ENCODE assay signal across 8 mouse cellular contexts in the genomic region with DNA sequence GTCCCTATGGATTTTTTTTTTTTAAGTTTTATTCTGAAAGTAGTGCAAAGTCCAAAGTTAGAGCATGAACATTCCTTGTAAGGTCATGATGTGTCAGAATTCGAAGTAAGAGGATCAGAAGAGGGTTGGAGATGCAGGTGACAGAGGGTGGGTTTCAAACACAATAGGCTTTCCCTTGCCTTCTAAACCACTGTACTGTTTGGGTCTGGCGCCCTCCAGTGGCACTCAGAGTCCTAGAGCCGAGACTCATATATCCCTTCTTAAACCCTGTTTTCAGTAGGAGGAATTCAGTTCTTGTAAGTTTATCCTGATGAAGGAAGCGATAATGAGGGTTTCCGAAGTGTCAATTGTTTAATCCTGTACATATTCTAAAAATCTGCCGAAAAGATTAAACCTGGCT. TPM values are rescaled to one million over a fixed set of nuclear protein-coding genes. Genes with fewer than 3 reads are reported as not detected.
DNase-seq lines count a peak whose midpoint lies in the region; ATAC-seq and TF ChIP-seq lines count a peak whose summit lies in the region.

No protein-coding gene starts in this region.

- H3K4me1 ChIP-seq in E14TG2a.4 (replicated peaks; ENCODE audit: low read depth, low read length) = peaks cover 9% of the 10 kb centered on the region; the same call in 1 of the 2 replicates
- H3K4me1 ChIP-seq in embryonic facial prominence, embryonic 11.5 days (ENCODE audit: control insufficient read depth, insufficient read depth, low read length) = no peaks in the 10 kb centered on the region

- DNase-seq in adrenal gland, postnatal 4 days (ENCODE audit: low spot score in 2 of 2) = peak; percentile 19 to 32
- peak; percentile 87 for DNase-seq in embryonic facial prominence, embryonic 11.5 days (ENCODE audit: low spot score)
- peak; percentile 50 to 70 for DNase-seq in heart, postnatal 36 days
- DNase-seq in kidney, postnatal 4 days = peak; percentile 91 to 93
- peak; percentile 13 to 22 for DNase-seq in lung, adult 18-20 months
- peak; percentile 33 for DNase-seq in ovary, postnatal 10 days (ENCODE audit: low spot score)
- no peak for DNase-seq in spleen, postnatal 4 days (ENCODE audit: low spot score in 2 of 2)

- H3K36me3 ChIP-seq in E14TG2a.4 (ENCODE audit: insufficient read depth, low read length) = no peaks in the 10 kb centered on the region
- no peaks in the 10 kb centered on the region for H3K36me3 ChIP-seq in embryonic facial prominence, embryonic 11.5 days (replicated peaks; ENCODE audit: control insufficient read depth, insufficient read depth, low read depth, low read length)

- 12% methylated on average over 6 of the region's 6 CpGs for WGBS in embryonic facial prominence, embryonic 11.5 days

- no peak overlapping the region for H3K4me2 ChIP-seq in embryonic facial prominence, embryonic 11.5 days (ENCODE audit: low read depth, low read length)

- H3K9ac ChIP-seq in embryonic facial prominence, embryonic 11.5 days (replicated peaks; ENCODE audit: low read length) = no peak overlapping the region

- peaks cover 31% of the 10 kb centered on the region for H3K27me3 ChIP-seq in E14TG2a.4 (ENCODE audit: insufficient read depth, low read length)
- H3K27me3 ChIP-seq in embryonic facial prominence, embryonic 11.5 days (ENCODE audit: control insufficient read depth, insufficient read depth, low read length) = peaks cover 19% of the 10 kb centered on the region

- no peaks in the 10 kb centered on the region for H3K9me3 ChIP-seq in E14TG2a.4 (ENCODE audit: low read length)
- H3K9me3 ChIP-seq in embryonic facial prominence, embryonic 11.5 days (replicated peaks; ENCODE audit: control insufficient read depth, low read length) = no peaks in the 10 kb centered on the region

- H3K27ac ChIP-seq in embryonic facial prominence, embryonic 11.5 days (replicated peaks; ENCODE audit: low read depth, low read length) = no peak overlapping the region

- intact Hi-C loops in heart, postnatal 36 days (cut with DNase I) = loop anchor here (1.0 to 2.0 kb wide), 2 partner anchors 161 to 197 kb away; no protein-coding TSS in a partner anchor

- peak; percentile 57 for TF ChIP-seq CTCF in E14TG2a.4 (conservative IDR thresholded peaks at IDR 0.05; ENCODE audit: low read length)

- H3K4me3 ChIP-seq in E14TG2a.4 (replicated peaks; ENCODE audit: low read length) = no peak overlapping the region
- H3K4me3 ChIP-seq in embryonic facial prominence, embryonic 11.5 days (ENCODE audit: low read depth, low read length) = no peak overlapping the region

- ATAC-seq in embryonic facial prominence, embryonic 11.5 days (replicated peaks; ENCODE audit: insufficient number of reproducible peaks, low FRiP score, low TSS enrichment, low read depth) = no peak; the same call in 1 of the 2 replicates

RNA-seq across cellular contexts. Expression of a gene that starts 1.4 kb away (rescaled TPM):
- 10 to 100 TPM in 1 of 2 experiments, 1 to 10 TPM in 1; 2.9 to 10.1 TPM for total RNA-seq in adrenal gland, postnatal 4 days (2021)
- 0.53 and 0.60 TPM in 2 replicates for polyA plus RNA-seq in embryonic facial prominence, embryonic 11.5 days (2014; fragmentation: Nextera tagmentation; extraction: Ambion mirVana)
- not detected for total RNA-seq in heart, postnatal 36 days (2021)

Comparison
In these comparisons a context has a peak if more than half of its experiments do, and no peak if none do; other contexts are left out.
1. DNase-seq: peak in adrenal gland, postnatal 4 days (2 of 2), embryonic facial prominence, embryonic 11.5 days (single experiment), heart, postnatal 36 days (2 of 2), kidney, postnatal 4 days (2 of 2), lung, adult 18-20 months (2 of 2) and ovary, postnatal 10 days (single experiment); none in spleen, postnatal 4 days (0 of 2).